Mouse (Mus musculus) hindbrain, embryonic 11.5 days (tissue): ENCODE results near the gene Znrf3. TPM values are rescaled to one million over a fixed set of nuclear protein-coding genes. Genes with fewer than 3 reads are reported as not detected.

Experiments used
- ATAC-seq: fragments of 200-750 bp; cut with Nextera tagmentation; 2 replicates; pipeline ENCODE4 v1.8.0; 2017; ENCODE audit warnings: mild to moderate bottlenecking, moderate TSS enrichment, moderate library complexity; ENCODE audit not compliant: low FRiP score
- DNase-seq: peaks from one replicate; pipeline ENCODE4 v3.0.0-alpha.2; 2015; ENCODE audit warnings: low spot score
- H3K27ac ChIP-seq: fragments of 300-500 bp; sonication (generic); 2 replicates; pipeline ENCODE4 v1.5.1; 2014; ENCODE audit warnings: mild to moderate bottlenecking, low read depth, low read length
- H3K27me3 ChIP-seq: fragments of 300-500 bp; sonication (generic); 2 replicates; pipeline ENCODE4 v1.6.1; 2014; ENCODE audit warnings: mild to moderate bottlenecking, low read length, moderate library complexity, mixed read lengths; ENCODE audit not compliant: control insufficient read depth, insufficient read depth
- H3K36me3 ChIP-seq: fragments of 300-500 bp; sonication (generic); 2 replicates; pipeline ENCODE4 v1.6.1; 2014; ENCODE audit warnings: mild to moderate bottlenecking, low read length, moderate library complexity, mixed read lengths; ENCODE audit not compliant: control insufficient read depth, insufficient read depth
- H3K4me1 ChIP-seq: fragments of 300-500 bp; sonication (generic); replicated peaks from 2 replicates; pipeline ENCODE4 v1.6.1; 2014; ENCODE audit warnings: low read length, mixed read lengths; ENCODE audit not compliant: control insufficient read depth, insufficient read depth
- H3K4me2 ChIP-seq: fragments of 300-500 bp; sonication (generic); replicated peaks from 2 replicates; pipeline ENCODE4 v1.6.1; 2014; ENCODE audit warnings: mild to moderate bottlenecking, low read depth, low read length
- H3K4me3 ChIP-seq: fragments of 300-500 bp; sonication (generic); 2 replicates; pipeline ENCODE4 v1.5.1; 2014; ENCODE audit warnings: low read depth, low read length
- H3K9ac ChIP-seq: fragments of 300-500 bp; sonication (generic); 2 replicates; pipeline ENCODE4 v1.6.1; 2014; ENCODE audit warnings: low read depth, low read length
- H3K9me3 ChIP-seq: fragments of 300-500 bp; sonication (generic); 2 replicates; pipeline ENCODE4 v1.6.1; 2016; ENCODE audit warnings: low read length; ENCODE audit not compliant: control insufficient read depth
- WGBS: fragments of 180-500 bp; shearing (Covaris S2); extraction: QIAGEN DNeasy Blood & Tissue Kit; methylation state at CpG from one replicate; pipeline ENCODE4 v1.1.7; 2014; 5-methylcytosine and 5-hydroxymethylcytosine counted together
- polyA plus RNA-seq: library from polyadenylated mRNA; unstranded; fragments of >200 nt; fragmentation: Nextera tagmentation; extraction: Ambion mirVana; gene quantifications from 2 replicates; pipeline ENCODE4 v1.2.1, GENCODE M21; 2014

The Znrf3 gene
- polyA plus RNA-seq, 1 experiment from 2014 or later: 11.5 TPM

DNA sequence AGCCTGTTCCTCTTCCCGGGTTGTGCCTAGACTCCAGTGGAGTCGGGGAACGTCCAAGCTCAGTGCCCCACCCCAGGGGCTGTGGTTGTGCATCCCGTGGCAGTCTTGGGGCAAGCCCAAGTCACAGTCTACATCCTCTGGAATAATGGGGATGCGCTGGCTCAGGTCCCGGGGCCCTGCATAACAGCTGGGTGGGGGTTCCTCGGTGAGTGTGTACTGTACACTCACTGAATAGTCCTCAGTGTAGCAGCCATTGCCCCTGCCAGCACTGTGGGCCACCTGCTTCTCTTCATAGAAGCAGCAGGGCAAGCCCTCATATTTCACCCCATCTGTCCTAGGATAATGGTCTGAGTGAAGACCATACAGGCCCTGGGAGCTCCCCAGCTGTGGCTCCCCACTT is 163.7 kb downstream of the Znrf3 start:
- Histone ChIP-seq H3K4me3 (no peak overlapping the region), H3K4me1 (no peaks in the 10 kb centered on the region), H3K36me3 (no peaks in the 10 kb centered on the region), H3K4me2 (no peak overlapping the region), H3K27me3 (no peaks in the 10 kb centered on the region), H3K27ac (no peak overlapping the region), H3K9me3 (no peaks in the 10 kb centered on the region), H3K9ac (no peak overlapping the region)
- 93% methylated on average over 7 of the region's 7 CpGs for WGBS
- ATAC-seq: no peak
- DNase-seq: no peak

DNA sequence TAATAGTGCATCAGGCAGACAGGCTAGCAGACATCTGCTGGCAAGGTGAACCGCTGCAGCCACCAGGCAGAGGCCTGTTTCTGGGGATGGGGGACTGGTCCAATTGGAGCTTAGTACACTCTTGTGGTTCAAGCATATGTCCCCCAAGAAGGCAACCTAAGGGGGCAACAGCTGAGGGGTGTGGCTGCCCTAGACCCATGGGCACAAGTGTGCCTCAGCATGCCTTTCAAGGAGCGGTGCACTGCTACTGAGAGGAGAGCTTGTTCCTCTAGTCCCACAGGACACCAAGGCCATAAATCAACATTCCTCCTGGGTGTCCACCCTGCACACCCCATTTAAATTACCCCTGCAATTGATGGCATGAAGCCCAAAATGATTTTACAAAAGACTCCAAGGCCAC is 166.2 kb downstream of the Znrf3 start:
- 85% methylated on average over 2 of the region's 2 CpGs for WGBS
- DNase-seq: no peak

DNA sequence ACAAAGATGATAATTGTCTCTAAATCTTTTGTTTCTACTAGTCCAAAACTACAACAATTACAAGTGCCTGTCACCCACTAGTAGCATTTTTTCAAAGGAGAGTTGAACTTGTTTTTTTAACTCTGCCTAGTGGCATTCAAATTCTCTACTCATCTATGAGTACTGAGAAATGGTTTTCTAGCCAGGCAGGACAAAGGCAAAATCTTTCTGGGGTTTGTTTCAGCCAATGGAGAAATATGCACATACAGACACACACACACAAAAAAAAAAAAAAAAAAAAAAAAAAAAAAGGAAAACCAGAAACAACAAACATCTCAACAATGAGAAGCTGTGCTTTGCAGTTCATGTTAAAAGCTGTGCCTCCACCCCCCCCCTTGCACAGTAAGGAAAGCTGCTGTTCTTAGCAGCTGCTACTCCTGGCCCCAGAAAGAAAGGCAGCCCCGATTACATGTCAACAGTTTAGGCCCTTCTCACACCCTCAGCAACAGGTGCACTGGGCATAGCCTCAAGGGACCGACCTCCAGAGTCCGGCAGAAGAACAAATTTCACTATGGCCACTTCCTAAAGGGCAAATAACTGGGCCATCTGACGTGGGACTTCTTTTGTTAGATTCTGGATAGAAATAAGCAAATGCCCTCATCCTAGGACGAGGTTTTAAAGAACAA is 167.2 kb downstream of the Znrf3 start:
- Histone ChIP-seq H3K27me3 (no peaks in the 10 kb centered on the region), H3K4me1 (no peaks in the 10 kb centered on the region), H3K36me3 (no peaks in the 10 kb centered on the region), H3K4me2 (no peak overlapping the region), H3K27ac (no peak overlapping the region), H3K4me3 (no peak overlapping the region), H3K9me3 (no peaks in the 10 kb centered on the region), H3K9ac (no peak overlapping the region)
- WGBS: 72% methylated on average over 5 of the region's 5 CpGs
- ATAC-seq: no peak
- no peak for DNase-seq

More for the DNA sequence above, 166.2 kb downstream of the Znrf3 start:
- Histone ChIP-seq H3K4me2 (no peak overlapping the region), H3K27me3 (no peaks in the 10 kb centered on the region), H3K9ac (no peak overlapping the region), H3K36me3 (no peaks in the 10 kb centered on the region), H3K27ac (no peak overlapping the region), H3K4me1 (no peaks in the 10 kb centered on the region), H3K9me3 (no peaks in the 10 kb centered on the region), H3K4me3 (no peak overlapping the region)
- no peak for ATAC-seq

DNA sequence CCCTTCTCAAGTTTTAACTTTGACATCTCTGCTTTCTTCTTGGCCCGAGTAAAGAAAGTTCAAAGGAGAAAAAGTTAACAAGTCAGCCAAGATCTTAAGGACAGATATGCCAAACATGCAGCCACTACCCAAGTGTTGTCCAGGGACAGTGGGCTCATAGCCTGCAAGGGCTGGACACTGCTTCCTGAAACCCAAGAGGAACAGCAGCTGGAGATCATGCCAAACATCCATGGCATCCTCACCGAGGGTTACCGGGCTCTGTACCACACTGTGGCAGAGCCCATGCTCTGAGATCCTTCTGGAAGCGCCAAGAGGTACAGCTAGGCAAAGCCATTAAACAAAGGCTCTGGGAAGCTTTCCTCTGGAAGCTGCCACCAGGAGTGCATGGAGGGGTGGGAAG is 169.4 kb downstream of the Znrf3 start:
- H3K27me3 ChIP-seq: no peaks in the 10 kb centered on the region
- H3K27ac ChIP-seq: no peak overlapping the region
- ATAC-seq (no peak), DNase-seq (no peak)
- no peak overlapping the region for H3K9ac ChIP-seq
- H3K4me3 ChIP-seq: no peak overlapping the region
- WGBS: 82% methylated on average over 4 of the region's 4 CpGs
- H3K4me1 ChIP-seq: no peaks in the 10 kb centered on the region
- no peak overlapping the region for H3K4me2 ChIP-seq
- H3K36me3 ChIP-seq: no peaks in the 10 kb centered on the region
- H3K9me3 ChIP-seq: no peaks in the 10 kb centered on the region

DNA sequence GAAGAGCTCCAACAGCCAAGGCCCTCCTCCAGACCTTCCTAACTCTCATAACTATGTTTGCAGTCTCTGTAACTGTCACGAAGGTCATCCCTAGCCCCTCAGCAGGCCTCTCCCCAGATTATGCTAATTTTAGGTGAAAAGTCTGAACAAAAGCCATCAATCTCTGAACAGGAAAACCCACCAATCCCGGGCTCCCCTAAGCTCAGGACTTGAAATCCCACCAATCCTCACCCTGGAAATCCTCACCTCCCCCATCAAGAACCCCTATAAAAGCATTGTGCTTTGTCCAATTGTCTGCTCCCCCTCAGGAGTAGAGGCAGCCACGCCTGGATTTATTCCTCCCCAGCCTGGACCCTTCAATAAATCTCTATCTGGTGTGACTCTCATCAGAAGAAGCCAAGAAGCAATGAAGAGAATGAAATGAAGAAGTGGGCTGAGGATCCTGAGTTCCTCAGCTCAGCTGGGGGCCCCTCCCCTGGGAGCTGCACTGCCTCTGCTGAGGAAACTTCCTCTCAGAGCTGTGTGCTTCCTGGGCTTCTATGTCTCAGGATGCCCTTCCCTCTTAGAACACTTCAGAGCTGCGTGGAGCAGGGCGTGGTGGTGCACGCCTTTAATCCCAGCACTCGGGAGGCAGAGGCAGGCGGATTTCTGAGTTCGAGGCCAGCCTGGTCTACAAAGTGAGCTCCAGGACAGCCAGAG is 172.0 kb downstream of the Znrf3 start:
- WGBS: 76% methylated on average over 9 of the region's 9 CpGs
- no peaks in the 10 kb centered on the region for H3K4me1 ChIP-seq

DNA sequence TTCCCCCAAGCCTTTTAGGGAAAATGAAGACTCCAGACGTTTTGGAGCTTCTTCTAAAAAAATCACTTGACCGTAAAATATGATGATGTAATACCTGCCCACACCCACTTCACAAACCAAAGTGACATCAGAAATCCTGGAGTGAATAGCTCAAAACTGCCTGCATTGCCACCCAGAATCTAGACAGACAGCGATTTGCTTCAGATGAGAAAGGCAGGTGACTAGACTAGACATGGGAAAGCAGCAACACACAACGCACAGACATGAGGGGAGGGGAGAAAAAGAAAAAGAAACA is 172.6 kb downstream of the Znrf3 start:
- DNase-seq: no peak
- Histone ChIP-seq H3K4me3 (no peak overlapping the region), H3K4me1 (no peaks in the 10 kb centered on the region), H3K4me2 (no peak overlapping the region), H3K27me3 (no peaks in the 10 kb centered on the region), H3K27ac (no peak overlapping the region), H3K36me3 (no peaks in the 10 kb centered on the region), H3K9ac (no peak overlapping the region), H3K9me3 (no peaks in the 10 kb centered on the region)
- ATAC-seq: no peak
- WGBS: 72% methylated on average over 4 of the region's 4 CpGs

More for the DNA sequence above, 172.0 kb downstream of the Znrf3 start:
- Histone ChIP-seq H3K9ac (no peak overlapping the region), H3K4me2 (no peak overlapping the region), H3K27ac (no peak overlapping the region), H3K36me3 (no peaks in the 10 kb centered on the region), H3K27me3 (no peaks in the 10 kb centered on the region), H3K9me3 (no peaks in the 10 kb centered on the region), H3K4me3 (no peak overlapping the region)
- ATAC-seq: no peak
- DNase-seq: no peak

DNA sequence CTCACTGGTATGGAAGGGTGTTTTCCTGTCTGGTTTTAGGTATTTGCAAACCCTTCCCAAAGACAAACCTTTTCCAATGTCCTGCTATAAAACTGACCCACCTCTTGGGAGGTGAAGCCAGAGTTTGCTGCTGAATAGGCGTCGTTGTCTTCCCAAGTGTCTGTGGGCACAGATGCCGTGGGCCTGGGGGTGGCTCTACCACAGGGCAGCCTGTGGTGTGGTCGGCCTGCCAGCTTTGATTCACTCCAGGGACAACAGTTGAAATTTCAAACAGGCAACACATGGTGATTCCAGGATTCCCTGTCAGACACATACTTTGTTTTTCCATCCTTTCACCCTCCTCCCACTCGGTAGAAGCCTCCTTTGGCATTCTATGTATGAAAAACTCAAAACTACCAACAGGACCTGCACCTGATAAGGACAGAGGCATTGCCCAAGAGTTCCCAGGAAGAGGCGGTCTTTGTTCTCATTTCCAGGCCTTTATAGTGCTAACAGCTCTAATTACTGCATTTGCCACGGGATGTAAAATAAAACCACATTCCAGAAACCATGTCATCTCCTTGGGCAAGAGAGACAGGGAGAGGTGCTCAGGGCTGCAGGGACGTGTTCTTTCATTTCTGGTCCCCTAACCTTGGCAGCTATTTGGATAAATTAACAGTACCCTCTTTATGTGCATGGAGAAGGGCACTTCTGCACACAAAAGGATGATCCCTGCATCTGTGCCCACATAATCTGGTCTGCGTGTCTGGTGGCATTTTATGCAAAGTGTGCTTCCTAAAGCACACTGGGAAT is 173.2 kb downstream of the Znrf3 start:
- H3K27ac ChIP-seq: no peak overlapping the region
- ATAC-seq: no peak
- no peak for DNase-seq

DNA sequence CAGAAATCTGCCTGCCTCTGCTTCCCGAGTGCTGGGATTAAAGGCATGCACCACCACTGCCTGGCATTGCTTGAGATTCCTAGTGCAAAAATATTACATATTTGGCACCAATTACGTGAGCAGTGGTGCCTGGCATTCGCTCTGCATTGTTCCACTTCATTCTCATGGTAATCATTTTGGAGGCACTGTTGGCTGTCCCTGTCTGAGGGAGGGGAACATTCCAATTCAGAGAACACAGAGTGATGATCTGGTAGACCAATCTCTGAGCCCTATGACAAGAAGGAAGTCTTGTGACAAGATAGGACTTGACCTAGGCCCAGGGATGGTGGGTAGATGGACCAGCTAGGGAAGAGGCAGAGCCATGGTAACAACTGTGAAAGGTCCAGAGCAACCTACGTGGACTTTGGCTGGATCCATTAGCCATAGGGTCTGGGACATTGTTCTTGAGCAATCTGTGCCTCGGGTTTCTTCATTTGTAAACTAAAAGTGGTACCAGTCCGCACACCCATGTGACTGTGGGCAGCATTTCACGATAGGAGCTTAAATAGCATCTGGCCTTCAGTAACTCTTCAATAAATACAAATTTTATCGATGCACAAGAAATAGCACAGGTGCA is 174.7 kb downstream of the Znrf3 start:
- Histone ChIP-seq H3K4me3 (no peak overlapping the region), H3K36me3 (no peaks in the 10 kb centered on the region), H3K4me2 (no peak overlapping the region), H3K9ac (no peak overlapping the region), H3K4me1 (no peaks in the 10 kb centered on the region), H3K27me3 (no peaks in the 10 kb centered on the region), H3K27ac (no peak overlapping the region), H3K9me3 (no peaks in the 10 kb centered on the region)
- ATAC-seq: no peak
- whole genome bisulfite sequencing: 85% methylated on average over 8 of the region's 8 CpGs
- no peak for DNase-seq

More for the DNA sequence above, 173.2 kb downstream of the Znrf3 start:
- whole genome bisulfite sequencing: 62% methylated on average over 9 of the region's 9 CpGs
- no peaks in the 10 kb centered on the region for H3K4me1 ChIP-seq
- H3K27me3 ChIP-seq: no peaks in the 10 kb centered on the region
- H3K9ac ChIP-seq: no peak overlapping the region
- H3K9me3 ChIP-seq: no peaks in the 10 kb centered on the region
- no peak overlapping the region for H3K4me3 ChIP-seq
- H3K4me2 ChIP-seq: no peak overlapping the region
- no peaks in the 10 kb centered on the region for H3K36me3 ChIP-seq
